Mouse (Mus musculus) heart, adult 18-20 months (tissue): Measurements from ENCODE around the gene Ggnbp2. TPM values are rescaled to one million over a fixed set of nuclear protein-coding genes. Genes with fewer than 3 reads are reported as not detected.

Experiments used
- DNase-seq, 2 experiments: peaks; one replicate each; pipeline ENCODE4 v3.0.0; 2021 to 2022; ENCODE audit warnings: mixed read lengths in 1 of 2
- long read RNA-seq, 2 experiments: library from polyadenylated mRNA; stranded (forward); transcript quantifications; one replicate each; pipeline ENCODE4 v2.0.0; 2021
- total RNA-seq, 2 experiments: library from RNA; stranded (reverse); gene quantifications; 2 replicates each; pipeline ENCODE4 v1.2.3; 2021

Ggnbp2 gene
- total RNA-seq = 10 to 100 TPM; 53.9 to 57.9 TPM
- long read RNA-seq, experiment 1, transcript Ggnbp2-211 (14 exons, 3,056 nt) = major isoform, 13 of 50 reads
- long read RNA-seq, experiment 1, transcript Ggnbp2-206 (13 exons, 2,528 nt) = minor isoform, 7 of 50 reads
- long read RNA-seq, experiment 1, partial matches to known transcripts = 4 of 50 reads
- long read RNA-seq, experiment 1, other reads (novel, unspliced or antisense) = 20 of 50 reads
- long read RNA-seq, experiment 2, partial matches to known transcripts = 3 of 22 reads
- long read RNA-seq, experiment 2, other reads (novel, unspliced or antisense) = 13 of 22 reads

- peak; percentile 94 to 95 for DNase-seq
Measured at GRCm38 (mm10) chr11:84870337-84871043, at the start of gene Ggnbp2. Gene Ggnbp2, minus strand, starts transcription at chr11:84870817.

- no peak for DNase-seq
Measured at GRCm38 (mm10) chr11:84919951-84920350, 49.3 kb upstream of the Ggnbp2 start.

- peak; percentile 15 to 37 for DNase-seq
Measured at GRCm38 (mm10) chr11:84919276-84919675, 48.7 kb upstream of the Ggnbp2 start.

GRCm38 (mm10) chr11:84918425-84918824, 47.8 kb upstream of the Ggnbp2 start:
- DNase-seq = peak; percentile 82 to 94

GRCm38 (mm10) chr11:84916703-84917300, 46.2 kb upstream of the Ggnbp2 start:
- DNase-seq = no peak

- DNase-seq = peak; percentile 91 to 95
Measured at GRCm38 (mm10) chr11:84916053-84916702, 45.6 kb upstream of the Ggnbp2 start, which contains the start of gene Znhit3. Gene Znhit3, minus strand, starts transcription at chr11:84916366.

GRCm38 (mm10) chr11:84914673-84915072, 44.1 kb upstream of the Ggnbp2 start:
- no peak for DNase-seq

GRCm38 (mm10) chr11:84910411-84910810, 39.8 kb upstream of the Ggnbp2 start:
- DNase-seq = no peak

- DNase-seq = no peak
Measured at GRCm38 (mm10) chr11:84908480-84908879, 37.9 kb upstream of the Ggnbp2 start.

GRCm38 (mm10) chr11:84907081-84907480, 36.5 kb upstream of the Ggnbp2 start:
- no peak for DNase-seq

- no peak for DNase-seq
Measured at GRCm38 (mm10) chr11:84904597-84905144, 34.1 kb upstream of the Ggnbp2 start.

GRCm38 (mm10) chr11:84893113-84893512, 22.5 kb upstream of the Ggnbp2 start:
- DNase-seq = no peak

- DNase-seq = no peak
Measured at GRCm38 (mm10) chr11:84891705-84892104, 21.1 kb upstream of the Ggnbp2 start.

- DNase-seq = no peak
Measured at GRCm38 (mm10) chr11:84889492-84889891, 18.9 kb upstream of the Ggnbp2 start.

GRCm38 (mm10) chr11:84888025-84888424, 17.4 kb upstream of the Ggnbp2 start:
- DNase-seq = no peak

- no peak for DNase-seq
Measured at GRCm38 (mm10) chr11:84886767-84887511, 16.3 kb upstream of the Ggnbp2 start.

GRCm38 (mm10) chr11:84886236-84886635, 15.6 kb upstream of the Ggnbp2 start:
- no peak for DNase-seq

GRCm38 (mm10) chr11:84885238-84885637, 14.6 kb upstream of the Ggnbp2 start:
- no peak for DNase-seq

GRCm38 (mm10) chr11:84882346-84882745, 11.7 kb upstream of the Ggnbp2 start:
- no peak for DNase-seq

GRCm38 (mm10) chr11:84880971-84881370, 10.4 kb upstream of the Ggnbp2 start:
- no peak for DNase-seq

GRCm38 (mm10) chr11:84880465-84880961, 9.9 kb upstream of the Ggnbp2 start:
- peak; percentile 54 to 72 for DNase-seq
